Mouse (Mus musculus) embryonic facial prominence, embryonic 10.5 days (tissue): ENCODE results near the gene Serpind1. TPM values are rescaled to one million over a fixed set of nuclear protein-coding genes. Genes with fewer than 3 reads are reported as not detected.

Experiments
- DNase-seq: peaks from one replicate; pipeline ENCODE4 v3.0.0-alpha.2; 2017; ENCODE audit warnings: low spot score
- H3K27ac ChIP-seq: fragments of 300-500 bp; sonication (generic); replicated peaks from 2 replicates; pipeline ENCODE4 v1.5.1; 2016; ENCODE audit warnings: mild to moderate bottlenecking
- H3K27me3 ChIP-seq: fragments of 300-500 bp; sonication (generic); replicated peaks from 2 replicates; pipeline ENCODE4 v1.6.1; 2016; ENCODE audit warnings: low read depth, mild to moderate bottlenecking; ENCODE audit not compliant: poor library complexity, severe bottlenecking
- H3K36me3 ChIP-seq: fragments of 300-500 bp; sonication (generic); replicated peaks from 2 replicates; pipeline ENCODE4 v1.6.1; 2016; ENCODE audit warnings: mild to moderate bottlenecking, moderate library complexity
- H3K4me1 ChIP-seq: fragments of 300-500 bp; sonication (generic); 2 replicates; pipeline ENCODE4 v1.6.1; 2016
- H3K4me3 ChIP-seq: fragments of 300-500 bp; sonication (generic); 2 replicates; pipeline ENCODE4 v1.5.1; 2016; ENCODE audit warnings: mild to moderate bottlenecking, moderate library complexity
- H3K9me3 ChIP-seq: fragments of 300-500 bp; sonication (generic); 2 replicates; pipeline ENCODE4 v1.6.1; 2016; ENCODE audit warnings: mild to moderate bottlenecking
- WGBS: fragments of 180-500 bp; shearing (Covaris S2); methylation state at CpG from one replicate; pipeline ENCODE4 v1.1.7; 2016; 5-methylcytosine and 5-hydroxymethylcytosine counted together
- polyA plus RNA-seq: library from polyadenylated mRNA; unstranded; fragments of >200 nt; fragmentation: Nextera tagmentation; extraction: Ambion mirVana; gene quantifications from 2 replicates; pipeline ENCODE4 v1.2.1, GENCODE M21; 2016

Gene Serpind1
- polyA plus RNA-seq, 1 experiment from 2014 or later, result 0.19 TPM

DNA sequence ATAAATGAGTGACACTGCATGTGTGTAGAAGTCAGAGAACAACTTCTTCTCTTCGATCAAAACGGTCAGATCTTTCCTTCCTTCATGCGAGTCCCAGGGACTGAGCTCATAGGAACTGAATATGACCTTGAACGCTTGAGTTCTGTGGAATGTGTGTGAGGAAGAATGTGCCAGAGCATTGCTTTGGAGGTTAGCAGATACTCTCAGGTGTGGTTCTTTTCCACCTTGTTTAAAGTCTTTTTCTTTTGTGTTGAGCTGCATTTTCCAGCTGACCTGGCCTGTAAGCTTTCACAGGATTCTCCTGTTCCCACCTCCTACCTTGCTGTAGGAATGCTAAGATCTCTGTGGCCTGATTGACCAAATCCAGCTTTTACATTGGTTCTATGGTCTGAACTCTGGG, 51.1 kb downstream of the Serpind1 start:
- Histone ChIP-seq H3K27me3 (no peaks in the 10 kb centered on the region), H3K4me1 (no peaks in the 10 kb centered on the region), H3K4me3 (no peak overlapping the region), H3K27ac (no peak overlapping the region), H3K9me3 (no peaks in the 10 kb centered on the region), H3K36me3 (peaks cover 16% of the 10 kb centered on the region)
- 94% methylated on average over 4 of the region's 4 CpGs for WGBS
- DNase-seq, result no peak

DNA sequence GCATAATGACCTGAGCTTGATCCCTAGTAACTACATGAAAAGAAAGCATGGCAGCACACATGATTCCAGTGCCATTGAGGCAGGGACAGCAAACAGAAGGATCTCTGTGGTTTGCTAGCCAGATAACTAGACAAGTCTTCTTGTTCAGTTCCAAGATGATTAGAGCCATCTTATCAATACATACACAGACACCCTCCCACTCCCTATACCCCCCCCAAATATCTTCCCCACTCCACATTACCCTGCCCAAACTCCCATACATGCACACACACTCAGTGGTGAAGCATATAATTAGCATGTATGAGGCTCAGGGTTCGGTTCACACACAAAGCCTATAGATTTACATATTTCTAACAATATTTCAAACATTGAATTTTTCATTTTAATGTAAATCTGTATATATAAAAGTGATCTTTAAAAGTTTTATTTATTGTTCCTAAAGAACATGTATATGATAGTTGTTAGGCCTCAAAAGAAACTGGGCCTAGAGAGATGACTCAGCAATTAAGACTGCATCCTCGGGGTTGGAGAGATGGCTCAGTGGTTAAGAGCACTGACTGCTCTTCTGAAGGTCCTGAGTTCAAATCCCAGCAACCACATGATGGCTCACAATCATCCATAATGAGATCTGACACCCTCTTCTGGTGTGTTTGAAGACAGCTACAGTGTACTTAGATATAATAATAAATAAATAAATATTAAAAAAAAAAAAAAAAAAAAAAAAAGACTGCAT, 52.6 kb downstream of the Serpind1 start:
- no peaks in the 10 kb centered on the region for H3K9me3 ChIP-seq
- DNase-seq, result no peak
- H3K4me1 ChIP-seq, result no peaks in the 10 kb centered on the region
- 84% methylated on average over 2 of the region's 2 CpGs for WGBS
- H3K27ac ChIP-seq, result no peak overlapping the region
- peaks cover 12% of the 10 kb centered on the region for H3K36me3 ChIP-seq
- H3K4me3 ChIP-seq, result no peak overlapping the region
- H3K27me3 ChIP-seq, result no peaks in the 10 kb centered on the region

DNA sequence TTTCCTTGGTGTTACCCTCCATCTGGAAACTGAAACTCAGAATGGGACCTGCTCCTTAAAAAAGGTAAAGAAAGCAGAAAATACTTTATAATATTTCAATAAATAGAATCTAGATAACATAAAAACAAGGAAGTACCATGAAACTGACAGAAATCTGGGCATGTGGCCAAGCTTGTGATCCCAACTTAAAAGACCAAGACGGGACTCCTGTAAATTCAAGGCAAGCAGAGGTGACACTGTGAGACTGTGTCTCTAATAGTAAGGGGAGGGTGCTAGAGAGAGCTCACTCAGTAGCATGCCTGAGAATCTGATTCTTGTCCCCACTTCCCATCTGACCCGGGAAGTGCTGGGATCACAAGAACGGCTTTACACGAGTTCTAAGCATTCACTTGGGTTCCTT, 61.6 kb downstream of the Serpind1 start:
- H3K4me3 ChIP-seq, result no peak overlapping the region
- no peak for DNase-seq
- WGBS, result 88% methylated on average over 4 of the region's 4 CpGs
- no peaks in the 10 kb centered on the region for H3K27me3 ChIP-seq
- no peaks in the 10 kb centered on the region for H3K9me3 ChIP-seq
- H3K36me3 ChIP-seq, result peaks cover 10% of the 10 kb centered on the region; the same call in 1 of the 2 replicates
- peaks cover 3% of the 10 kb centered on the region; the same call in 1 of the 2 replicates for H3K4me1 ChIP-seq
- H3K27ac ChIP-seq, result no peak overlapping the region

Other genes starting within 250 kb of the Serpind1 start
- gene Ppil2, start 220.1 kb upstream of the Serpind1 start, polyA plus RNA-seq, result 150 TPM in 2 replicates
- 170 and 185 TPM in 2 replicates for gene 2610318N02Rik, start 206.2 kb upstream of the Serpind1 start, polyA plus RNA-seq
- gene Sdf2l1, start 199.0 kb upstream of the Serpind1 start, polyA plus RNA-seq, result 107 and 118 TPM in 2 replicates
- gene Ydjc, start 186.8 kb upstream of the Serpind1 start, polyA plus RNA-seq, result 6.7 and 7.5 TPM in 2 replicates
- 0.55 and 0.57 TPM in 2 replicates for gene Ccdc116, start 184.1 kb upstream of the Serpind1 start, polyA plus RNA-seq
- 410 and 436 TPM in 2 replicates for gene Ube2l3, start 128.7 kb upstream of the Serpind1 start, polyA plus RNA-seq
- 0.70 and 0.79 TPM in 2 replicates for gene Rimbp3, start 122.8 kb upstream of the Serpind1 start, polyA plus RNA-seq
- gene Hic2, start 97.8 kb upstream of the Serpind1 start, polyA plus RNA-seq, result 17.0 and 17.1 TPM in 2 replicates
- 7.1 and 8.9 TPM in 2 replicates for gene Tmem191c, start 55.3 kb upstream of the Serpind1 start, polyA plus RNA-seq
- 9.8 and 11.2 TPM in 2 replicates for gene Snap29, start 74.6 kb downstream of the Serpind1 start, polyA plus RNA-seq
- 38.0 and 39.0 TPM in 2 replicates for gene Pi4ka, start 74.9 kb downstream of the Serpind1 start, polyA plus RNA-seq
- 70.9 and 73.3 TPM in 2 replicates for gene Crkl, start 120.6 kb downstream of the Serpind1 start, polyA plus RNA-seq
- gene Aifm3, start 158.2 kb downstream of the Serpind1 start, polyA plus RNA-seq, result 0.75 and 1.1 TPM in 2 replicates
- 84.2 and 87.5 TPM in 2 replicates for gene Lztr1, start 177.3 kb downstream of the Serpind1 start, polyA plus RNA-seq
- gene Thap7, start 199.8 kb downstream of the Serpind1 start, polyA plus RNA-seq, result 49.4 and 52.2 TPM in 2 replicates
- 0.10 TPM in 1 of 2 replicates, not detected in the other for gene Lrrc74b, start 229.9 kb downstream of the Serpind1 start, polyA plus RNA-seq
- gene P2rx6, start 230.5 kb downstream of the Serpind1 start, polyA plus RNA-seq, result 0.21 and 0.24 TPM in 2 replicates